Mouse (Mus musculus): ENCODE measurements around the gene Rhbdl1. TPM values are rescaled to one million over a fixed set of nuclear protein-coding genes. Genes with fewer than 3 reads are reported as not detected.

Rhbdl1 gene
- total RNA-seq (2021): 1 to 10 TPM; 2.2 to 2.6 TPM

DNA sequence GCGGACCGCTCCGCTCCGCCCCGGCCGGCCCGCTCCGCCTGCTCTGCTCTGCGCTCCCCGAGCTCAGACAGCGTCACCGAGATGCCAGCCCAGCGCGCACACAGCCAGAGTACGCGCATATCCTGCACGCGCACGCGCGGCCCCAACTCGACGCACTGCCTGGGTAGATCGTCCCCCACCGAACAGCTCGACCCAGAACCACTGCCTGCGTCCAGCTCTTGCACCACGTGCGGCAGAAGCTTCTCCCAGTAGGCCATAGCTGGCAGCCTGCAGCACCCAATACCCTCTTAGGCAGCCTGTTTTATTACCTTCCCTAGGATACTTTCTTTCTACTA lies at the start of gene Rhbdl1:
Gene Rhbdl1 (minus strand): TSS at position 220 of the 335 bp plus-strand sequence.
- intact Hi-C loops (cut with DNase I): no loop called here
- DNase-seq: peak; percentile 80 to 84

DNA sequence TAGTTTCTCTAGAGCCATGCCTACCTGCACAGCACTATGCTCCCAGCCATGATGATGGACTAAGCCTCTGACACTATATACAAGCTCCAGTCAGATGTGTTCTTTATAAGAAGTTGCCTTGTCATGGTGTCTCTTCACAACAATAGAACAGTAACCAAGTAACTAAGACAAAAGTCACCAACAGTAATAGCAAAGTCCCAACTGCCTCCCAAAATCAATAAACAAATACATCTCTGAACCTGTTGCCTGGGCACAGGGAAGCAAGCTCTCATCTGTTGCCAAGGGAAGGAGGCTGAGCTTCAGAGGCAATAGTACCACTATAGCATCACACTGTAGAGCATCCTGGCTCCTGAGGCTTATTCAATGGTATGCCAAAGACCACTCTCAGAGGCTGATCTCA lies 49.7 kb upstream of the Rhbdl1 start:
- intact Hi-C loops (cut with DNase I): no loop called here

DNA sequence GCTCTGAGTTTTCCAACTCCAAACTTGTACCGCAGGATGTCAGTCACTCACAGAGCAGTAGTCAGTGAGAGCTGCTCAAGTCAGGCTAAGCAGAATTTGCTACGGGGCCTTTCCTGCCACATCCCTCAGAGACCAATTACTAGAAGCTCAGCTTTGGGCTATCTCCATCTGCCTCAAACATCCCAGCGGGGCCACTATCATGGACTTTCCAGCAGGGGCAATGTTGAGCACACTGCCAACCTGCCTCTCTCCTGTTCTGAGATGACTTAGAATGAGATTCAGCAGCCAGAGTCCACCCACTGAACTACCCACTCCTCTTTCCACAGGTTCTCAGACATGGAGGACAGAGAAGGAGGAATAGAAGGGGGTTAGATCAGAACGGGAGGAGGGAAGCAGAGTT lies 48.5 kb upstream of the Rhbdl1 start:
- intact Hi-C loops (cut with DNase I): no loop called here
- no peak for DNase-seq

More for the DNA sequence above, 49.7 kb upstream of the Rhbdl1 start:
- no peak for DNase-seq

GRCm38 (mm10) chr17:25883824-25884223 lies 46.7 kb upstream of the Rhbdl1 start:
- intact Hi-C loops (cut with DNase I): no loop called here
- DNase-seq: no peak

- intact Hi-C loops (cut with DNase I): no loop called here
- DNase-seq: no peak
These were observed 46.2 kb upstream of the Rhbdl1 start for GRCm38 (mm10) chr17:25883268-25883667.

DNA sequence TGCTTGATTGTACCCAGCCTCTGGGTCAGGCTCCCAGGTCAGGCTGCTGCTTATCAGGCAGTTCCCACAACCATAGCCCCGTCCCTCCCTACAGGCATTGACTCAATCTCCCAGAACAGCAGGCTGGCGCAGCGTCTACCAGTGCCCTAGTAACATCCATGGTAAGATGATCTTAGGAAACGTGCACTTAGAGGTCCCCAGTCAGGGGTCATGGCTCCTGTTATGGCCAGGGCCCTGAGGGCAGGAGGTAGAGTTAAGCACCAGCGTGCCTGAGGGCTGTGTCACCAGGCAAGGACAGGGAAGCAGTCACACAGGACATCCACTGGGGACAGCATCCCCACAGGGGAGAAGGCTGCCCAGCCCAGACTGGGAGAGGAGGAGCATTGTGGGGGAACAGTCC lies 45.2 kb upstream of the Rhbdl1 start:
- DNase-seq: no peak
- intact Hi-C loops (cut with DNase I): no loop called here

DNA sequence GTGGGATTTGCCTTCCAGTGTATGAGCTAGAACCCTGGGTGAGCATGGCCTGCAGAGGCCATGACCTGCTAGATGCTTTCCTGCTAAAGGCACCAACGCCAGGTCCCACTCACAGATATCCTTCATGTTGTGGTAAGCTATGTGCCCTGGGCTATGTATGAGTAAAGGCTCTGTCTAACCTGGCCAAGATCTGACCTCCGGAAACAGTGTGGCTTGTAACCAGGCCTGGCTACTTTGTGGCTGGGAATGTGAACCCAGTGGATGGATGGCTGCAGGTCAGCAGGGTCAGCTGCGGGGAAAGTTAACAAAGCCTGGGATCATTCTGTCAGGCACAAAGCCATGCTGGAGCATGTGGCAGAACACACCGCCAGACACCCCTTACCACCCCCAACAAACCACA lies 44.6 kb upstream of the Rhbdl1 start:
- DNase-seq: no peak
- intact Hi-C loops (cut with DNase I): no loop called here

GRCm38 (mm10) chr17:25880913-25881641 lies 44.0 kb upstream of the Rhbdl1 start:
- no peak for DNase-seq
- intact Hi-C loops (cut with DNase I): no loop called here

DNA sequence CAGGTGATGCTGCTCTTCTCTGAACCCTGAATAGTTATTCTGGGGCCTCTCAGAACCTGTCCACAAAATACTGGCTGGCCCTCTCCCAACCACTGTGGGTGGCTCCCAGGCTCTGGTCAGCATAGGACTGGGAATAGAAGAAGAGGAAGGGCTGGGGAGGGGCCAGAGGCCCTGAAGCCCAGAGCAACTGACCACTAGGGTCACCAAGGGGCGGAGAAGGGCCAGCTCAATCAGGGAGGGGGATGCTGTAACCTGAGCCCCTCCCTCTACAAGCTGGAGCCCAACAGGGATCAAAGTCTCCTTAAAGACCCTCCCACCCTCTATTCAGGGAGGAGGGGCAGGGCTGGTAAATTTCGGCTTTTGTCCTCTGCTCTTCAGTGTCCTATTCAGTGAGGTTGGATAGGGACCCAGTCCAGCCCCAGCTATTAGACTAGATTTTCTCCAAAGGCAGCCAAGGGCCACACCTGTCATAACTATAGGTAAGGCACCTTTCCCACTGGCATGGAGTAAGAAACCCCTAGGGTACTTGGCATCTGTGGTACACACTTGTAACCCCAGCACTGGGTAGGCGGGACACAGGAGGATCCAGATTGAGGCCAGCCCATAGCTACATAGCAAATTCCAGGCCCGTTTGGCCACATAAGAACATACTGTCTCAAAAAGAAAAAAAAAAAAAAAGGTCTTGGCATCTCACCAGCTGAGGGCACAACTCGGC lies 43.3 kb upstream of the Rhbdl1 start, which contains the start of gene Wfikkn1:
Gene Wfikkn1 (minus strand): TSS at position 663 of the 715 bp plus-strand sequence.
- intact Hi-C loops (cut with DNase I): no loop called here
- no peak for DNase-seq

- DNase-seq: no peak
These were observed 42.7 kb upstream of the Rhbdl1 start for GRCm38 (mm10) chr17:25879750-25880149.

GRCm38 (mm10) chr17:25879261-25879660 lies 42.2 kb upstream of the Rhbdl1 start:
- intact Hi-C loops (cut with DNase I): no loop called here
- DNase-seq: no peak

More at GRCm38 (mm10) chr17:25879750-25880149, 42.7 kb upstream of the Rhbdl1 start:
- intact Hi-C loops (cut with DNase I): no loop called here

- DNase-seq: no peak
- intact Hi-C loops (cut with DNase I): no loop called here
These were observed 41.6 kb upstream of the Rhbdl1 start for GRCm38 (mm10) chr17:25878611-25879180.

- intact Hi-C loops (cut with DNase I): no loop called here
- DNase-seq: no peak
These were observed 40.9 kb upstream of the Rhbdl1 start for GRCm38 (mm10) chr17:25877741-25878610.

GRCm38 (mm10) chr17:25877025-25877424 lies 39.9 kb upstream of the Rhbdl1 start:
- intact Hi-C loops (cut with DNase I): no loop called here
- DNase-seq: no peak

DNA sequence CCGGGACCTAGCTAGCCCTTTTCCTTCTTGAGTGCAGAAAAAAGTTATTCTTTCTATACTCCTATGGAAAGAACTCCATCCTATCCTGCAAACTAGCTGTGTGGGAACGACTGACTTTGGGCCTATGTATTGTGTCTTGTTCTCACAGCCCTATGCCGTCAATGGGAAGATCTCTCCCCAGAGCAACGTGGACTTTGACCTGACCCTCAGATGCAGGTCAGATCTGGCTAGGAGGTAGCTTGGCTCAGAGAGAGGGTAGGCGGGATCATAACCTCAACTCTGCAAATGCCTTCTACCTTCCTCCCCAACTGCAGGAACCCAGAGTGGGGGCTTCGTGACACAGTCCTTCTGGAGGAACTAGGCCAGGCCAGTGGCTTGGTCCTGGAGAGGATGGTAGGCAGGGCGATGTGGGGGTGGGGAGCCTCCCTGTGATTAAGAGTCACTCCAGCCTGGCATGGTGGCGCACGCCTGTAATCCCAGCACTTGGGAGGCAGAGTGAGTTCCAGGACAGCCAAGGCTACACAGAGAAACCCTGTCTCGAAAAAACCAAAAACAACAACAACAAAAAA lies 39.3 kb upstream of the Rhbdl1 start:
- intact Hi-C loops (cut with DNase I): no loop called here
- no peak for DNase-seq

DNA sequence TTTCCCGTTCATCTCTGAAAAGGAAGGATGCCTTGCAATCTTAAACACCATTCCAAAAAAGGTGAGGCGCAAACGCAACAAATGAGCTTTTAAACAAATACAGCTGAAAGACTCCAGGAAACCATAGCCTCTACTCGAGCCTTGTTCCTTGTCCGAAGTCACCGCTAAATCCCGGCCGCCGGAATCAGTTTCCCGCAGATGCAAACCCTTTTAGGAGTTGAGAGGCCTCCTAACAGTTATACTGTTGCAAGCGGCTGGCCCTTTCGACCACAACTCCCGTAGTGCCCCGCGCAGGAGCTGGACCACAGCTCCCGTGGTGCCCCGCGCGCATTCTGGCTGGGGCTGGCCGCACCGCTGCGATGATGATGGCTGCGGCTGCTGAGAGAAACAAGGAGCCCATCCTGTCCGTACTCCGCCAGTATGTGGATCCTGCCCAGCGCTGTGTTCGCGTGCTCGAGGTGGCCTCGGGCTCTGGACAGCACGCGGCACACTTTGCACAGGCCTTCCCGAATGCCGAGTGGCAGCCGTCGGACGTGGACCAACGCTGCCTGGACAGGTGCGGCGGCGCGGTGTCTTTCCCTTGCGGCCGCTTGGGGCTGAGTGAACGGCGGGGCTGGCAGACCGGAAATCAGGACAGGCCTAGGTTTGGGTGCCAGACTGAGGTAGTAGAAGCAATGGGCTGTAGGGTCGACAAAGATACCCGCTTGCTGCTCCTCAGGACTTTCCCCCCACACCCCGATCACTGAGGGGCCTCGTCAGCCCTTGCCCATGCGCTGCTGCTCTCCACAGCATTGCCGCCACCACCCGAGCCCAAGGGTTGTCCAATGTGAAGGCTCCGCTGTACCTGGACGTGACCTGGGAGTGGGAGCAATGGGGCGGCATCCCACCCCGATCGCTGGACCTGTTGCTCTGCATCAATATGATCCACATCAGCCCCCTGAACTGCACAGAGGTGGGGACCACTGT lies 38.4 kb upstream of the Rhbdl1 start:
- intact Hi-C loops (cut with DNase I): loop anchor here (2.0 kb wide), 1 partner anchor 43 kb away; the partner anchor contains the start of gene Rab40c

GRCm38 (mm10) chr17:25874721-25875170 lies 37.7 kb upstream of the Rhbdl1 start, which contains the start of gene Mettl26:
Mettl26 (plus strand) TSS chr17:25875074.
- peak; percentile 94 to 97 for DNase-seq
- intact Hi-C loops (cut with DNase I): loop anchor here (2.0 kb wide), 1 partner anchor 44 kb away; the partner anchor contains the start of gene Rab40c

More for the DNA sequence above, 38.4 kb upstream of the Rhbdl1 start:
- DNase-seq: peak; percentile 91 to 92

GRCm38 (mm10) chr17:25874148-25874720 lies 37.1 kb upstream of the Rhbdl1 start:
- intact Hi-C loops (cut with DNase I): loop anchor here (2.0 kb wide), 1 partner anchor 45 kb away; the partner anchor contains the start of gene Rab40c
- DNase-seq: no peak

Data from heart, postnatal 10 days (tissue).